In the genomic region with DNA sequence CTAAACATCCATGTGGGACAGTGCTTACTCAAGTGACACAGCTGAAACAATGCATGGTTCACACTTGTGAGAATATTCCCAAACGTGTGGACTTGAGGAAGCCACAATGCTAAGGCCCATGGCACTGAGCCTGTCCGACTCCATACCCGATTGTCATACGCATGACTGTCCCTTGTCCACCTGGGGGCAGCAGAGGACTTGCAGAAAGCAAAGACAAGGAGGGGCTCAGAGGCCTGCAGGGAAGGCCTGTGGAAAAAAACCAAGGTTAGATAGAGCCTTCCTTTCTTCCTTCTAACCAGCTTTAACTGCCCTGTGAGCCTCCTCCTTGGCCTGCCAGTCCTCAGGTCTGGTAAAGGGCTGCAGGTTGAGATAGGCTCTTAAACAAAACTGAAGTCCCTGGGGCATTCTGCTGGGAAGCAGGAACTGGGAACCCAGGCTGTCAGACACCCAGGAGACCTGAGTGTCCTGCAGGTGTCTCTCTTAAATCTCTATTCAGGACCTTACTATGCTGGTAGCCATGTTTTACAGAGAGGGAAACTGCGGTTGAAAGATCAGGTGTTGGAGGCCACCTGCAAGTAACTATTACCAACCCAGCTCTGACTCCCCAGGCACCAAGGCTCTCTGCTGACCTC, we compare ENCODE assay signal across 8 mouse cellular contexts. TPM values are rescaled to one million over a fixed set of nuclear protein-coding genes. Genes with fewer than 3 reads are reported as not detected.
DNase-seq lines count a peak whose midpoint lies in the region; ATAC-seq and TF ChIP-seq lines count a peak whose summit lies in the region.

No protein-coding gene starts in this region.

- WGBS in forebrain, embryonic 14.5 days = 17% methylated on average over 5 of the region's 5 CpGs
- WGBS in liver, embryonic 14.5 days (ENCODE audit: insufficient replicate concordance) = 13% methylated on average over 5 of the region's 5 CpGs

- H3K4me2 ChIP-seq in forebrain, embryonic 14.5 days (ENCODE audit: low read length) = no peak overlapping the region
- no peak overlapping the region for H3K4me2 ChIP-seq in liver, embryonic 14.5 days (ENCODE audit: low read depth)

- ATAC-seq in forebrain, embryonic 14.5 days = peak; percentile 88
- no peak for ATAC-seq in liver, embryonic 14.5 days (ENCODE audit: insufficient read depth)

- H3K36me3 ChIP-seq in forebrain, embryonic 14.5 days (ENCODE audit: control insufficient read depth, insufficient read depth, low read length) = no peaks in the 10 kb centered on the region
- H3K36me3 ChIP-seq in liver, embryonic 14.5 days (replicated peaks; ENCODE audit: control insufficient read depth, insufficient read depth, low read depth) = no peaks in the 10 kb centered on the region

- TF ChIP-seq CTCF in liver, embryonic 14.5 days (IDR thresholded peaks at IDR 0.05; ENCODE audit: low read depth) = peak; percentile 86

- no peak overlapping the region for H3K4me3 ChIP-seq in forebrain, embryonic 14.5 days (ENCODE audit: low read depth, low read length)
- no peak overlapping the region for H3K4me3 ChIP-seq in liver, embryonic 14.5 days (ENCODE audit: insufficient read depth in 1 of 2, low read depth in 2 of 2, low read length in 2 of 2)

- H3K9ac ChIP-seq in forebrain, embryonic 14.5 days (ENCODE audit: low read length) = no peak overlapping the region
- H3K9ac ChIP-seq in liver, embryonic 14.5 days (replicated peaks) = no peak overlapping the region

- DNase-seq in CD4-positive helper T cell, adult 2 months (ENCODE audit: low read depth, low spot score) = peak; percentile 25
- peak; percentile 20 for DNase-seq in c-Kit-positive CD71-positive TER-119-positive erythroid progenitor cells, embryonic 14.5 days (ENCODE audit: low spot score)
- DNase-seq in forebrain, embryonic 14.5 days (ENCODE audit: low spot score) = peak; percentile 94
- peak; percentile 89 to 93 for DNase-seq in heart, postnatal 10 days
- peak; percentile 97 for DNase-seq in kidney, postnatal 4 days
- DNase-seq in liver, embryonic 14.5 days (ENCODE audit: low read depth in 3 of 3, low spot score in 3 of 3) = peak in 1 of 3 experiments; percentile 38
- DNase-seq in ovary, adult 18-20 months (ENCODE audit: low spot score) = peak; percentile 77
- peak; percentile 63 to 75 for DNase-seq in thymus, adult 18-20 months

- intact Hi-C loops in heart, postnatal 10 days (cut with DNase I) = loop anchor here (2.0 kb wide), 1 partner anchor 160 kb away; no protein-coding TSS in a partner anchor

- TF ChIP-seq EP300 in liver, embryonic 14.5 days (IDR thresholded peaks at IDR 0.05; ENCODE audit: low read depth) = no peak

- no peak overlapping the region for H3K27ac ChIP-seq in forebrain, embryonic 14.5 days (ENCODE audit: low read depth, low read length)
- H3K27ac ChIP-seq in liver, embryonic 14.5 days = no peak overlapping the region

- no peaks in the 10 kb centered on the region for H3K4me1 ChIP-seq in forebrain, embryonic 14.5 days (ENCODE audit: control insufficient read depth, insufficient read depth, low read length)
- peaks cover 0 to 13% of the 10 kb centered on the region in 2 experiments; a peak in 3 of 4 replicates for H3K4me1 ChIP-seq in liver, embryonic 14.5 days (replicated peaks; ENCODE audit: control insufficient read depth in 2 of 2, insufficient read depth in 2 of 2, low read length in 1 of 2)

- no peaks in the 10 kb centered on the region for H3K9me3 ChIP-seq in forebrain, embryonic 14.5 days (replicated peaks; ENCODE audit: control insufficient read depth, low read length)
- no peaks in the 10 kb centered on the region for H3K9me3 ChIP-seq in liver, embryonic 14.5 days (ENCODE audit: control insufficient read depth, low read length)

- no peaks in the 10 kb centered on the region for H3K27me3 ChIP-seq in forebrain, embryonic 14.5 days (replicated peaks; ENCODE audit: control insufficient read depth, insufficient read depth, low read length)
- H3K27me3 ChIP-seq in liver, embryonic 14.5 days (ENCODE audit: control insufficient read depth, insufficient read depth, low read length) = no peaks in the 10 kb centered on the region

RNA-seq across cellular contexts. Expression of gene Ambp, which starts 4.5 kb away (rescaled TPM):
- not detected in 2 replicates for polyA plus RNA-seq in forebrain, embryonic 14.5 days (2014; fragmentation: Nextera tagmentation; extraction: Ambion mirVana)
- not detected for total RNA-seq in heart, postnatal 10 days (2021)
- polyA plus RNA-seq in liver, embryonic 14.5 days (2012; rRNA removed) = 580 and 780 TPM in 2 replicates
- polyA plus RNA-seq in liver, embryonic 14.5 days (2014; fragmentation: Nextera tagmentation; extraction: Ambion mirVana) = 691 and 797 TPM in 2 replicates

RNA-seq across cellular contexts. Expression of gene Kif12, which starts 12.9 kb away (rescaled TPM):
- not detected in 2 replicates for polyA plus RNA-seq in forebrain, embryonic 14.5 days (2014; fragmentation: Nextera tagmentation; extraction: Ambion mirVana)
- total RNA-seq in heart, postnatal 10 days (2021) = not detected
- 5.7 and 6.1 TPM in 2 replicates for polyA plus RNA-seq in liver, embryonic 14.5 days (2012; rRNA removed)
- polyA plus RNA-seq in liver, embryonic 14.5 days (2014; fragmentation: Nextera tagmentation; extraction: Ambion mirVana) = 3.8 TPM in 2 replicates

RNA-seq across cellular contexts. Expression of gene Col27a1, which starts 54.7 kb away (rescaled TPM):
- polyA plus RNA-seq in forebrain, embryonic 14.5 days (2014; fragmentation: Nextera tagmentation; extraction: Ambion mirVana) = 0.57 and 1.0 TPM in 2 replicates
- total RNA-seq in heart, postnatal 10 days (2021) = 1 to 10 TPM; 3.8 to 4.8 TPM
- polyA plus RNA-seq in liver, embryonic 14.5 days (2012; rRNA removed) = 3.8 and 4.2 TPM in 2 replicates
- 0.75 and 1.2 TPM in 2 replicates for polyA plus RNA-seq in liver, embryonic 14.5 days (2014; fragmentation: Nextera tagmentation; extraction: Ambion mirVana)

Comparison
In these comparisons a context has a peak if more than half of its experiments do, and no peak if none do; other contexts are left out.
1. RNA of gene Ambp, which starts 4.5 kb away (polyA plus RNA-seq): 580 to 797 TPM in liver, embryonic 14.5 days; not detected in forebrain, embryonic 14.5 days; every median in the first group is over 100 times any median in the second.